Mouse (Mus musculus): ENCODE measurements around the gene Alox12b. TPM values are rescaled to one million over a fixed set of nuclear protein-coding genes. Genes with fewer than 3 reads are reported as not detected.

Gene Alox12b
- polyA plus RNA-seq, 1 experiment from 2014 or later, result 0.13 TPM

DNA sequence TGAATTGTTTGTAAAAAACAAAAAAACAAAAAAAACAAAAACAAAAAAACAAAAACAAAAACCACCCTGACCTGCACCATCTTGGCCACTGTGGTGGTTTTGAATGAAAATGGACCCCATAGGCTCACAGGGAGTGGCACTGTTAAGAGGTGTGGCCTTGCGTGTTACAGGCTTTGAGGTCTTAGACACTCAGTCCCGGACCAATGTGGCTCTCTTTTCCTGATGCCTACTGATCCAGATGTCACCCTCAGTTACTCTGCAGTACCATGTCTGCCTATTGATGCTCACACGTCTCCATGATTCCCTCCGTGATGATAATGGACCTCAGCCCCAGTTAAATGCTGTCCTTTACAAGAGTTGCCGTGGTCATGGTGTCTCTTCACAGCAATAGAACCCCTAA lies 60.6 kb downstream of the Alox12b start:
- WGBS, result 89% methylated on average over 5 of the region's 5 CpGs
- Histone ChIP-seq H3K27me3 (replicated peaks; ENCODE audit: control insufficient read depth, insufficient read depth, low read length) (no peaks in the 10 kb centered on the region), H3K4me2 (replicated peaks; ENCODE audit: low read depth) (no peak overlapping the region), H3K9me3 (ENCODE audit: control insufficient read depth) (no peaks in the 10 kb centered on the region), H3K36me3 (ENCODE audit: control insufficient read depth, insufficient read depth) (no peaks in the 10 kb centered on the region), H3K27ac (ENCODE audit: low read depth, low read length) (no peak overlapping the region), H3K9ac (ENCODE audit: low read depth, low read length) (no peak overlapping the region), H3K4me3 (ENCODE audit: low read depth, low read length) (no peak overlapping the region), H3K4me1 (replicated peaks; ENCODE audit: control insufficient read depth, insufficient read depth, low read length) (no peaks in the 10 kb centered on the region)
- no peak for ATAC-seq
- no peak for TF ChIP-seq CTCF (IDR thresholded peaks at IDR 0.05; ENCODE audit: low read depth)

DNA sequence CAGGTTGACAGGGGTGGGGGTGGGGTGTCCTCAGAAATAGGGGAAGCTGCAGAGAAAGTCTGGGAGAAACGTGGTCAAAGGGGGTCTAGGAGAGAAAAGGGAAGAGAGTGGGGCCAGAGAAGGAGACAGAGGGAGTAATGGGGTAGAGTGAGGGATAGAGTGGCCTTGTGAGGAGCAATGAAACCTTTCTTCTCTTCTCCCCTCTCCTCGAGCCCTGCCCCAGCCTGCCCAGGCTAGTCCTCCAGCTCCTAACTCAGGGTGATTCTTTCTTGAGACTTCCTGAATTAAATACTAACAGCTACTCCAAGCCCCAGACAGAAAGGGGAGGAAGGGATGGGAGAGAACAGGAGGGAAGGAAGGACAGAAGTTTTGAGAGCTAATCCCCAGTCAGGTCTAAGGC lies 61.9 kb downstream of the Alox12b start:
- H3K4me1 ChIP-seq (replicated peaks; ENCODE audit: control insufficient read depth, insufficient read depth, low read length), result no peaks in the 10 kb centered on the region
- no peaks in the 10 kb centered on the region for H3K27me3 ChIP-seq (replicated peaks; ENCODE audit: control insufficient read depth, insufficient read depth, low read length)
- ATAC-seq, result no peak
- 68% methylated on average over 2 of the region's 2 CpGs for WGBS
- H3K9ac ChIP-seq (ENCODE audit: low read depth, low read length), result no peak overlapping the region
- no peak overlapping the region for H3K27ac ChIP-seq (ENCODE audit: low read depth, low read length)
- H3K4me2 ChIP-seq (replicated peaks; ENCODE audit: low read depth), result no peak overlapping the region
- no peak overlapping the region for H3K4me3 ChIP-seq (ENCODE audit: low read depth, low read length)
- no peaks in the 10 kb centered on the region for H3K36me3 ChIP-seq (ENCODE audit: control insufficient read depth, insufficient read depth)
- no peak for TF ChIP-seq CTCF (IDR thresholded peaks at IDR 0.05; ENCODE audit: low read depth)
- no peaks in the 10 kb centered on the region for H3K9me3 ChIP-seq (ENCODE audit: control insufficient read depth)

Other genes starting within 250 kb of the Alox12b start
- gene Odf4, start 229.9 kb upstream of the Alox12b start, polyA plus RNA-seq (2015; fragmentation: Nextera tagmentation; extraction: Ambion mirVana), result not detected in 2 replicates
- gene Arhgef15, start 199.5 kb upstream of the Alox12b start, polyA plus RNA-seq (2015; fragmentation: Nextera tagmentation; extraction: Ambion mirVana), result 2.6 and 3.4 TPM in 2 replicates
- gene Slc25a35, start 188.9 kb upstream of the Alox12b start, polyA plus RNA-seq (2015; fragmentation: Nextera tagmentation; extraction: Ambion mirVana), result 1.9 and 2.3 TPM in 2 replicates
- gene Rangrf, start 181.8 kb upstream of the Alox12b start, polyA plus RNA-seq (2015; fragmentation: Nextera tagmentation; extraction: Ambion mirVana), result 13.6 and 16.5 TPM in 2 replicates
- 6.4 and 7.2 TPM in 2 replicates for gene Pfas, start 148.5 kb upstream of the Alox12b start, polyA plus RNA-seq (2015; fragmentation: Nextera tagmentation; extraction: Ambion mirVana)
- 9.4 and 10.7 TPM in 2 replicates for gene Ctc1, start 141.1 kb upstream of the Alox12b start, polyA plus RNA-seq (2015; fragmentation: Nextera tagmentation; extraction: Ambion mirVana)
- 24.3 and 26.2 TPM in 2 replicates for gene Aurkb, start 111.3 kb upstream of the Alox12b start, polyA plus RNA-seq (2015; fragmentation: Nextera tagmentation; extraction: Ambion mirVana)
- gene Borcs6, start 97.3 kb upstream of the Alox12b start, polyA plus RNA-seq (2015; fragmentation: Nextera tagmentation; extraction: Ambion mirVana), result 13.4 and 13.8 TPM in 2 replicates
- gene Tmem107, start 86.2 kb upstream of the Alox12b start, polyA plus RNA-seq (2015; fragmentation: Nextera tagmentation; extraction: Ambion mirVana), result 14.5 TPM in 2 replicates
- gene Vamp2, start 68.5 kb upstream of the Alox12b start, polyA plus RNA-seq (2015; fragmentation: Nextera tagmentation; extraction: Ambion mirVana), result 45.3 and 50.3 TPM in 2 replicates
- 7.2 and 11.3 TPM in 2 replicates for gene Per1, start 61.8 kb upstream of the Alox12b start, polyA plus RNA-seq (2015; fragmentation: Nextera tagmentation; extraction: Ambion mirVana)
- 0.21 and 0.37 TPM in 2 replicates for gene Hes7, start 36.6 kb upstream of the Alox12b start, polyA plus RNA-seq (2015; fragmentation: Nextera tagmentation; extraction: Ambion mirVana)
- 0.12 and 0.37 TPM in 2 replicates for gene 9130213A22Rik, start 34.4 kb upstream of the Alox12b start, polyA plus RNA-seq (2015; fragmentation: Nextera tagmentation; extraction: Ambion mirVana)
- 0.31 and 0.82 TPM in 2 replicates for gene Aloxe3, start 31.1 kb upstream of the Alox12b start, polyA plus RNA-seq (2015; fragmentation: Nextera tagmentation; extraction: Ambion mirVana)
- not detected in 2 replicates for gene Alox8, start 40.9 kb downstream of the Alox12b start, polyA plus RNA-seq (2015; fragmentation: Nextera tagmentation; extraction: Ambion mirVana)
- gene Gucy2e, start 80.0 kb downstream of the Alox12b start, polyA plus RNA-seq (2015; fragmentation: Nextera tagmentation; extraction: Ambion mirVana), result 0.03 TPM in 1 of 2 replicates, not detected in the other
- gene Cntrob, start 166.8 kb downstream of the Alox12b start, polyA plus RNA-seq (2015; fragmentation: Nextera tagmentation; extraction: Ambion mirVana), result 7.4 and 7.9 TPM in 2 replicates
- 173 and 182 TPM in 2 replicates for gene Trappc1, start 167.0 kb downstream of the Alox12b start, polyA plus RNA-seq (2015; fragmentation: Nextera tagmentation; extraction: Ambion mirVana)
- gene Kcnab3, start 169.3 kb downstream of the Alox12b start, polyA plus RNA-seq (2015; fragmentation: Nextera tagmentation; extraction: Ambion mirVana), result 1.3 and 1.4 TPM in 2 replicates
- 7.8 and 7.9 TPM in 2 replicates for gene Rnf227, start 183.5 kb downstream of the Alox12b start, polyA plus RNA-seq (2015; fragmentation: Nextera tagmentation; extraction: Ambion mirVana)
- 19.4 and 24.8 TPM in 2 replicates for gene Chd3, start 212.4 kb downstream of the Alox12b start, polyA plus RNA-seq (2015; fragmentation: Nextera tagmentation; extraction: Ambion mirVana)
- gene Naa38, start 238.5 kb downstream of the Alox12b start, polyA plus RNA-seq (2015; fragmentation: Nextera tagmentation; extraction: Ambion mirVana), result 159 and 164 TPM in 2 replicates
- 8.6 and 8.9 TPM in 2 replicates for gene Cyb5d1, start 238.6 kb downstream of the Alox12b start, polyA plus RNA-seq (2015; fragmentation: Nextera tagmentation; extraction: Ambion mirVana)
- 24.1 and 24.9 TPM in 2 replicates for gene Tmem88, start 241.2 kb downstream of the Alox12b start, polyA plus RNA-seq (2015; fragmentation: Nextera tagmentation; extraction: Ambion mirVana)